Mouse (Mus musculus): Measurements from ENCODE around the gene Olfr462. TPM values are rescaled to one million over a fixed set of nuclear protein-coding genes. Genes with fewer than 3 reads are reported as not detected.

Olfr462 gene
- not detected in 2 replicates for polyA plus RNA-seq (2014; fragmentation: Nextera tagmentation; extraction: Ambion mirVana)

- Histone ChIP-seq H3K4me1 (ENCODE audit: insufficient read depth) (no peaks in the 10 kb centered on the region), H3K4me3 (ENCODE audit: low read depth, low read length) (no peak within 1 kb of the TSS), H3K4me2 (no peak within 1 kb of the TSS), H3K9ac (no peak within 1 kb of the TSS), H3K36me3 (ENCODE audit: insufficient read depth) (no peaks in the 10 kb centered on the region), H3K9me3 (ENCODE audit: low read depth, low read length) (no peaks in the 10 kb centered on the region), H3K27me3 (ENCODE audit: insufficient read depth, low read length) (no peaks in the 10 kb centered on the region), H3K27ac (ENCODE audit: low read depth) (no peak within 1 kb of the TSS)
- WGBS, result 83% methylated on average over 6 of the region's 6 CpGs
- no peak for TF ChIP-seq CTCF (IDR thresholded peaks at IDR 0.05; ENCODE audit: low read depth)
- no peak for DNase-seq
- no peak for ATAC-seq (ENCODE audit: insufficient read depth)
These were observed at the start of gene Olfr462 for GRCm38 (mm10) chr11:87892168-87892567. TSS of gene Olfr462 (minus strand) at chr11:87892268.

- WGBS, result 64% methylated on average over 3 of the region's 3 CpGs
These were observed 43.4 kb upstream of the Olfr462 start for GRCm38 (mm10) chr11:87935467-87935866.

GRCm38 (mm10) chr11:87933731-87934130 is 41.7 kb upstream of the Olfr462 start:
- WGBS, result 40% methylated on average over 2 of the region's 2 CpGs
- no peak for TF ChIP-seq CTCF (IDR thresholded peaks at IDR 0.05; ENCODE audit: low read depth)
- Histone ChIP-seq H3K4me2 (no peak overlapping the region), H3K36me3 (ENCODE audit: insufficient read depth) (no peaks in the 10 kb centered on the region), H3K4me3 (ENCODE audit: low read depth, low read length) (no peak overlapping the region), H3K9me3 (ENCODE audit: low read depth, low read length) (no peaks in the 10 kb centered on the region), H3K9ac (no peak overlapping the region), H3K27ac (ENCODE audit: low read depth) (no peak overlapping the region), H3K4me1 (ENCODE audit: insufficient read depth) (no peaks in the 10 kb centered on the region), H3K27me3 (ENCODE audit: insufficient read depth, low read length) (no peaks in the 10 kb centered on the region)
- DNase-seq (no peak), ATAC-seq (ENCODE audit: insufficient read depth) (no peak)

More at GRCm38 (mm10) chr11:87935467-87935866, 43.4 kb upstream of the Olfr462 start:
- Histone ChIP-seq H3K27ac (ENCODE audit: low read depth) (no peak overlapping the region), H3K4me2 (no peak overlapping the region), H3K27me3 (ENCODE audit: insufficient read depth, low read length) (no peaks in the 10 kb centered on the region), H3K36me3 (ENCODE audit: insufficient read depth) (no peaks in the 10 kb centered on the region), H3K9ac (no peak overlapping the region), H3K4me3 (ENCODE audit: low read depth, low read length) (no peak overlapping the region), H3K4me1 (ENCODE audit: insufficient read depth) (no peaks in the 10 kb centered on the region), H3K9me3 (ENCODE audit: low read depth, low read length) (no peaks in the 10 kb centered on the region)
- TF ChIP-seq CTCF (IDR thresholded peaks at IDR 0.05; ENCODE audit: low read depth), result no peak
- DNase-seq, result no peak
- no peak for ATAC-seq (ENCODE audit: insufficient read depth)

- Histone ChIP-seq H3K4me2 (no peak overlapping the region), H3K4me1 (ENCODE audit: insufficient read depth) (no peaks in the 10 kb centered on the region), H3K27me3 (ENCODE audit: insufficient read depth, low read length) (no peaks in the 10 kb centered on the region), H3K4me3 (ENCODE audit: low read depth, low read length) (no peak overlapping the region), H3K9ac (no peak overlapping the region), H3K27ac (ENCODE audit: low read depth) (no peak overlapping the region), H3K36me3 (ENCODE audit: insufficient read depth) (no peaks in the 10 kb centered on the region), H3K9me3 (ENCODE audit: low read depth, low read length) (no peaks in the 10 kb centered on the region)
- DNase-seq (no peak), ATAC-seq (ENCODE audit: insufficient read depth) (no peak)
- WGBS, result 75% methylated on average over 2 of the region's 2 CpGs
- no peak for TF ChIP-seq CTCF (IDR thresholded peaks at IDR 0.05; ENCODE audit: low read depth)
These were observed 38.3 kb upstream of the Olfr462 start for GRCm38 (mm10) chr11:87930348-87930747.

- H3K9ac ChIP-seq, result no peak within 1 kb of the TSS
- no peak within 1 kb of the TSS for H3K4me3 ChIP-seq (ENCODE audit: low read depth, low read length)
- H3K27me3 ChIP-seq (ENCODE audit: insufficient read depth, low read length), result no peaks in the 10 kb centered on the region
- no peaks in the 10 kb centered on the region for H3K36me3 ChIP-seq (ENCODE audit: insufficient read depth)
- H3K4me1 ChIP-seq (ENCODE audit: insufficient read depth), result no peaks in the 10 kb centered on the region
- WGBS, result 29% methylated on average over 5 of the region's 5 CpGs
- H3K27ac ChIP-seq (ENCODE audit: low read depth), result no peak within 1 kb of the TSS
- H3K9me3 ChIP-seq (ENCODE audit: low read depth, low read length), result no peaks in the 10 kb centered on the region
- DNase-seq (peak; percentile 81), ATAC-seq (ENCODE audit: insufficient read depth) (no peak)
- TF ChIP-seq CTCF (IDR thresholded peaks at IDR 0.05; ENCODE audit: low read depth), result no peak
- no peak within 1 kb of the TSS for H3K4me2 ChIP-seq
These were observed 28.9 kb upstream of the Olfr462 start, which contains the start of gene Olfr464 for GRCm38 (mm10) chr11:87920966-87921365. TSS of gene Olfr464 (minus strand) at chr11:87920967.

GRCm38 (mm10) chr11:87920301-87920700 is 28.2 kb upstream of the Olfr462 start:
- Histone ChIP-seq H3K27ac (ENCODE audit: low read depth) (no peak overlapping the region), H3K4me2 (no peak overlapping the region), H3K4me3 (ENCODE audit: low read depth, low read length) (no peak overlapping the region), H3K9me3 (ENCODE audit: low read depth, low read length) (no peaks in the 10 kb centered on the region), H3K36me3 (ENCODE audit: insufficient read depth) (no peaks in the 10 kb centered on the region), H3K27me3 (ENCODE audit: insufficient read depth, low read length) (no peaks in the 10 kb centered on the region), H3K9ac (no peak overlapping the region), H3K4me1 (ENCODE audit: insufficient read depth) (no peaks in the 10 kb centered on the region)
- TF ChIP-seq CTCF (IDR thresholded peaks at IDR 0.05; ENCODE audit: low read depth), result no peak
- WGBS, result 54% methylated on average over 2 of the region's 2 CpGs
- ATAC-seq (ENCODE audit: insufficient read depth), result no peak
- no peak for DNase-seq

GRCm38 (mm10) chr11:87916005-87916404 is 23.9 kb upstream of the Olfr462 start:
- no peak overlapping the region for H3K9ac ChIP-seq
- H3K9me3 ChIP-seq (ENCODE audit: low read depth, low read length), result no peaks in the 10 kb centered on the region
- DNase-seq (no peak), ATAC-seq (ENCODE audit: insufficient read depth) (no peak)
- no peaks in the 10 kb centered on the region for H3K27me3 ChIP-seq (ENCODE audit: insufficient read depth, low read length)
- H3K4me1 ChIP-seq (ENCODE audit: insufficient read depth), result no peaks in the 10 kb centered on the region
- H3K27ac ChIP-seq (ENCODE audit: low read depth), result no peak overlapping the region
- WGBS, result 64% methylated on average over 1 of the region's 1 CpGs
- no peaks in the 10 kb centered on the region for H3K36me3 ChIP-seq (ENCODE audit: insufficient read depth)
- no peak for TF ChIP-seq CTCF (IDR thresholded peaks at IDR 0.05; ENCODE audit: low read depth)
- H3K4me3 ChIP-seq (ENCODE audit: low read depth, low read length), result no peak overlapping the region
- no peak overlapping the region for H3K4me2 ChIP-seq

- ATAC-seq (ENCODE audit: insufficient read depth) (no peak), DNase-seq (no peak)
- no peak overlapping the region for H3K27ac ChIP-seq (ENCODE audit: low read depth)
- no peaks in the 10 kb centered on the region for H3K36me3 ChIP-seq (ENCODE audit: insufficient read depth)
- no peak for TF ChIP-seq CTCF (IDR thresholded peaks at IDR 0.05; ENCODE audit: low read depth)
- H3K9ac ChIP-seq, result no peak overlapping the region
- no peak overlapping the region for H3K4me3 ChIP-seq (ENCODE audit: low read depth, low read length)
- H3K4me2 ChIP-seq, result no peak overlapping the region
- 74% methylated on average over 3 of the region's 3 CpGs for WGBS
- H3K27me3 ChIP-seq (ENCODE audit: insufficient read depth, low read length), result no peaks in the 10 kb centered on the region
- no peaks in the 10 kb centered on the region for H3K4me1 ChIP-seq (ENCODE audit: insufficient read depth)
- H3K9me3 ChIP-seq (ENCODE audit: low read depth, low read length), result no peaks in the 10 kb centered on the region
These were observed 12.3 kb upstream of the Olfr462 start for GRCm38 (mm10) chr11:87904331-87904730.

Data from lung, embryonic 14.5 days (tissue).